Mouse (Mus musculus) lung, adult 2 months (tissue): ENCODE results near the gene Rora.

Source experiments
- CTCF ChIP-seq: fragments of 200-500 bp; IDR thresholded peaks from 2 replicates; pipeline ENCODE4 v1.5.1; 2011; ENCODE audit warnings: mild to moderate bottlenecking, low read length, control low read depth; ENCODE audit not compliant: insufficient read depth
- POLR2A ChIP-seq: fragments of 200-500 bp; IDR thresholded peaks from 2 replicates; pipeline ENCODE4 v1.6.1; 2011; ENCODE audit warnings: low read depth, mild to moderate bottlenecking, control low read depth, low read length, borderline replicate concordance; ENCODE audit errors: extremely low read depth

DNA sequence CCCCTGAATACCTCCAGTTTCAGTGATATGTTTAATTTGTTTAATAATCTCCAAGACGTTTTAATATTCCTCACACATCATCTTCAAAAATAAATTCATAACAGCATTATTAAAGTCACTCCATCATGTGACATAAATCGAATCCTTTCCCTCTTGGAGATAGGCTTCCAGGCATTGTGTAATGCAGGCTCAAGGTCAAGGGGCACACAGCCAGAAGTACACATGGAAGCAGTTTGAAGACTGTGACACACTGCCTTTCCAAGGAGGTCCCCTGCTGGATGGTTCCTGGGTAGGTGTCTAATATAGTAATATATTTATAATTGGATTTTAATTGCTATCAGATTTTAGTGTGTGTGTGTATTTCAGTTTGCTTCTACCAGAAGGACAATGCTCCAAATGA is 103.4 kb downstream of the Rora start:
- TF ChIP-seq CTCF: no peak
- TF ChIP-seq POLR2A: no peak
